Mouse (Mus musculus) erythroblast, embryonic 14.5 days (primary cell): Measurements from ENCODE around the gene P2ry6. TPM values are rescaled to one million over a fixed set of nuclear protein-coding genes. Genes with fewer than 3 reads are reported as not detected.

Experiments used
- H3K27me3 ChIP-seq: 2 replicates; pipeline ENCODE4 v1.6.1; 2012; ENCODE audit warnings: inconsistent platforms; ENCODE audit not compliant: control insufficient read depth
- H3K36me3 ChIP-seq: 2 replicates; pipeline ENCODE4 v1.6.1; 2012; ENCODE audit warnings: mild to moderate bottlenecking, inconsistent platforms; ENCODE audit not compliant: control insufficient read depth
- H3K4me1 ChIP-seq: 2 replicates; pipeline ENCODE4 v1.6.1; 2012; ENCODE audit warnings: inconsistent platforms; ENCODE audit not compliant: control insufficient read depth
- H3K4me3 ChIP-seq: replicated peaks from 2 replicates; pipeline ENCODE3; 2012; ENCODE audit warnings: moderate library complexity, mild to moderate bottlenecking, inconsistent platforms
- H3K9me3 ChIP-seq: 2 replicates; pipeline ENCODE4 v1.6.1; 2012; ENCODE audit warnings: low read length, inconsistent platforms, mixed read lengths; ENCODE audit not compliant: control insufficient read depth
- GATA1 ChIP-seq: IDR thresholded peaks from 2 replicates; pipeline ENCODE4 v1.6.1; 2012; ENCODE audit warnings: low read length, inconsistent platforms, mixed read lengths
- TAL1 ChIP-seq: IDR thresholded peaks from 3 replicates; pipeline ENCODE4 v1.6.1; 2012; ENCODE audit warnings: low read length, inconsistent platforms, mixed read lengths
- polyA plus RNA-seq: library from polyadenylated mRNA; stranded (reverse); fragments of >175 nt; gene quantifications from 2 replicates; pipeline ENCODE4 v1.2.3, GENCODE M21; 2012

The P2ry6 gene
- polyA plus RNA-seq, 1 experiment = 0.09 TPM

DNA sequence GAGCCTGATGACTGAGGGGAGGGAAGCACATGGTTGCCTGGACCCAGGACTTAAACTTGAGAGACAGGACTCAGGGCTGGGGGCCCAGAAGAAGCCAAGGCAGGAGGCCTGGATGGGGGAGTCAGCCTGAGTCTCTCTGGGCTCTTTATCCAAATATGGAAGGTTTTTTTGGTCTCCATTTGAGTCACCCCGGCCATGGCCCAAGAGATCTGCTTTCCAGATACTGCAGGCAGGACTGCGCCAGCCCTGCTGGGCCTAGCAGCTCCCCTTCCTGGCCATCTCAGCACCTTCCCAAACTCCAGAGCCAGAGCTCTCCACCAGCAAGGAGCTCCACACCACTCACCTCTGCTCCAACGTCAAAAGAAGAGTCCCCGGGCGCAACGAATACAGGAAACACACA, 57.9 kb downstream of the P2ry6 start:
- H3K9me3 ChIP-seq = no peaks in the 10 kb centered on the region
- TF ChIP-seq GATA1 (no peak), TAL1 (no peak)
- no peaks in the 10 kb centered on the region for H3K27me3 ChIP-seq
- no peaks in the 10 kb centered on the region for H3K4me1 ChIP-seq
- no peak overlapping the region for H3K4me3 ChIP-seq
- H3K36me3 ChIP-seq = no peaks in the 10 kb centered on the region; the same call in 1 of the 2 replicates

DNA sequence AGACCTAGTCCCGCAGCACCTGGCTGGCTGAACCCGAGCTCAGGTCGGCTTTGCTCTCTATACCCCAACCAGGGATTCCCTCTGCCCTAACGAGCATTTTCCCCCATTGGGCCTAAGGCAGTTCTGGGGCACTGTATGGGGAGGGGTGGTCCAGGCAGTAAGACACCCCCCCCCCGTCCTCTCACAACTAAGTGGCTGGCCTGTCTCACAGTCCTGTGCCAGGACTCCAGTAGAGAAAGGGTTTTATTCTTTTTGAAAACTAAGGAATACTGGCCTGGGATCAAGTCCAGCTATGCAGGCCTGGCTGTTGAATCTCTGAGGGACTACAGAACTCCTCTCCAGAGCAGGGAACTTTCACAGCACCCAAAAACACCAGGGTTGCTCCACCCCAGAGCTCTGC, 59.2 kb downstream of the P2ry6 start:
- no peaks in the 10 kb centered on the region for H3K27me3 ChIP-seq
- H3K4me1 ChIP-seq = no peaks in the 10 kb centered on the region
- H3K36me3 ChIP-seq = no peaks in the 10 kb centered on the region; the same call in 1 of the 2 replicates
- H3K9me3 ChIP-seq = no peaks in the 10 kb centered on the region
- TF ChIP-seq GATA1 = no peak
- TF ChIP-seq TAL1 = no peak
- H3K4me3 ChIP-seq = no peak overlapping the region

DNA sequence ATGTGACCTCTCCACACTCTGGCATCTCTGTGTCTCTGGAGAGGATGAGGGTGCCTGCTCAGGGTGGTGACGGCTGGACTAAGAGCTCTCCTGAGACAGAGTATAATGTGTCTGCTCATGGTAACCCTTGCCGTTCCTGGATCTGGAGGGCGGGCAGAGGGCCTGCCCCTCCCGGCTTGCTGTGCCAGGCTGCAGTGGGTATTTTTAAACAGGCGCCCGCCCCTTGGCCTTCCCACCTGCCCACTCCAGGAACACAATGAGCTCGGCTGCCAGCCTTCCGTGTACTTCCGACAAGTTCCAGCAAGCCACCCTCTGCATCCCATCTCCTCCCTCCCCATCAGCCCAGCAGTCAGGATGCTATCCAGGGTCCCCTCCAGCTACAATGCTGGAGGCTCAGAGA, 62.7 kb downstream of the P2ry6 start:
- Histone ChIP-seq H3K4me1 (no peaks in the 10 kb centered on the region), H3K36me3 (no peaks in the 10 kb centered on the region; the same call in 1 of the 2 replicates), H3K4me3 (no peak overlapping the region), H3K9me3 (no peaks in the 10 kb centered on the region), H3K27me3 (no peaks in the 10 kb centered on the region)
- TF ChIP-seq GATA1 (no peak), TAL1 (no peak)

DNA sequence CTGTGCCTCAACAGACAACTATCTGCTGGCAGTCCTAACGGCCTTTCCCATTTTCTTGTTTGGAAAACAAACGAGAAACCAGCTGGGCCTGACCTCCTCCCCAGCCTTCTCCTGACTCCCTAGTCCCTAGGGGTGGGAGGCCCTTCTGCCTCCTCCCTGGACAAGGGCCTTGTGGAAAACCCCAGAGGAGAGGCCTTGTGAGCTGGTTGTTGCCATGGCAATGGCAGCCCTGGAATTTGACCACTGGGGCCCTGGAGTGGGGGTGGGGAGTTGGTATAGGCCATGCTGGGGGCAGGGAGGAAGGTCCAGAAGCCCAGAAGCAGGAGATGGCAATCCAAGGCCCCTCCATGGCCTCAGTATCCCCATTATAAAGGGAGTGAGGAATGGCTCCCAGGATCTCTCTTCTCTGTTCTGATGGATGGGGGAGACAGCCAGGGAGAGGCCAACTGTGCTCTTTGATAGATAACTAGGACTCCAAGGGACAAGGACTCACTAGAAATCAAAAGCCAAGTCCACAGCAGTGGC, 63.1 kb downstream of the P2ry6 start:
- Histone ChIP-seq H3K36me3 (no peaks in the 10 kb centered on the region; the same call in 1 of the 2 replicates), H3K9me3 (no peaks in the 10 kb centered on the region), H3K27me3 (no peaks in the 10 kb centered on the region), H3K4me1 (no peaks in the 10 kb centered on the region), H3K4me3 (no peak overlapping the region)
- TF ChIP-seq GATA1 (no peak), TAL1 (no peak)

DNA sequence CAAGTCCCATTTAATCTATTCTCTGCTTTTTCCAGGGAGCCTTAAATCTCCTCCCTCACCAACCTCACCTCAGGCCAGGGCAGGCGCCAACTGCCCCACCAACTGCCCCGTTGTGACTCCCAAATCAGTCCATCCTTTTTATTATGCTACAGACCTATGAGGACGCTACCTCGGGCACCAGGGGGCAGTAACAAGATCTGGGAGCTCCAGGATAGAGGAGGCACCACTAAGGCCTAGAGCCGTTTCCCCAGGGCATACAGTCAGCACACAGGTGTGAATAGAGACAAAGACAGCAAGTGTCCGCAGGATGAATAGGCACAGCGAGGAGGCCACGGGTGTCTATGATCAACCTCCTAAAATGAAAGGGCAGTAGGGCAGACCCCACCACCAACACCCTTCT, 65.9 kb downstream of the P2ry6 start:
- H3K36me3 ChIP-seq = no peaks in the 10 kb centered on the region
- H3K9me3 ChIP-seq = no peaks in the 10 kb centered on the region
- no peaks in the 10 kb centered on the region for H3K27me3 ChIP-seq
- no peak overlapping the region for H3K4me3 ChIP-seq
- TF ChIP-seq GATA1 = no peak
- no peak for TF ChIP-seq TAL1
- H3K4me1 ChIP-seq = no peaks in the 10 kb centered on the region

DNA sequence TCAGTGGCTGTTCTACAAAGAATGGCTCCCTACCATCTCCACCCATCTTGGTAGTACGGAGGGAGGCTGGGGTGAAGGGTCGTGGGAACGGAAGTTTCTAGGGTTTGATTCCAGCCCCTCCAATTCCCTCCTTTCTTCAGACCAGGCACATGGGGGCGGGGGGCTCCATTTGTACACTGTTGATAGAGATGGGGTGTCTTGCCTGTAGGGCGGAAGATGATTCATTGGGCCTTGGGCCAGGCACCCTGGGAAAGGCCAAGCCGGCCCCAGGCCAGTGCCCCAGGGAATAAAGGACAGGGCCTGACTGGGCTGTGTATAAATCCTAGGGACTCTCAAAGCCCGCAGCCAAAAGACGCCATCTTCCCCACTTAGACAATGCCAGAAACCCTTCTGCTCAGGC, 66.4 kb downstream of the P2ry6 start:
- Histone ChIP-seq H3K9me3 (no peaks in the 10 kb centered on the region), H3K4me3 (no peak overlapping the region), H3K4me1 (no peaks in the 10 kb centered on the region), H3K27me3 (no peaks in the 10 kb centered on the region), H3K36me3 (no peaks in the 10 kb centered on the region)
- TF ChIP-seq TAL1 = no peak

DNA sequence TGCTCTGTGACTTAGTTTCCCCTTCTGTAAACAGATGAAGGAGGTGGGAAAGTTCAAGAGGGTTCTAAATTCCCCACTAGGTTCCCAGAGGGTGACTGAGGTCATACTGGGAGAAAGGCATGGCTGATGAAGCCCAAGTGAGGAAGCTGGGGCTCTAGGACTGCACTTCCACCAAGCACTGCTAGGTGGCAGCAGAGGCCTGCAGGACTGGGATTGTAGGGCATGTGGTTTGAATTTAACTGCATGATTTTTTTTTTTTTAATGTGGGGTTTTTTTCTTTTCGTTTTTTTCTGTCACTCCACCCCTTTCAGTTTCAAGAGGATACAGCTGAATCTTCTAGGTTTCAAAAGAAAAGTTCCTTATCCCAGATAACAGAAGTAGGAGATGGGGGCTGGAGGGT, 67.2 kb downstream of the P2ry6 start:
- Histone ChIP-seq H3K4me3 (no peak overlapping the region), H3K4me1 (no peaks in the 10 kb centered on the region), H3K27me3 (no peaks in the 10 kb centered on the region), H3K36me3 (no peaks in the 10 kb centered on the region), H3K9me3 (no peaks in the 10 kb centered on the region)
- no peak for TF ChIP-seq TAL1
- TF ChIP-seq GATA1 = no peak

DNA sequence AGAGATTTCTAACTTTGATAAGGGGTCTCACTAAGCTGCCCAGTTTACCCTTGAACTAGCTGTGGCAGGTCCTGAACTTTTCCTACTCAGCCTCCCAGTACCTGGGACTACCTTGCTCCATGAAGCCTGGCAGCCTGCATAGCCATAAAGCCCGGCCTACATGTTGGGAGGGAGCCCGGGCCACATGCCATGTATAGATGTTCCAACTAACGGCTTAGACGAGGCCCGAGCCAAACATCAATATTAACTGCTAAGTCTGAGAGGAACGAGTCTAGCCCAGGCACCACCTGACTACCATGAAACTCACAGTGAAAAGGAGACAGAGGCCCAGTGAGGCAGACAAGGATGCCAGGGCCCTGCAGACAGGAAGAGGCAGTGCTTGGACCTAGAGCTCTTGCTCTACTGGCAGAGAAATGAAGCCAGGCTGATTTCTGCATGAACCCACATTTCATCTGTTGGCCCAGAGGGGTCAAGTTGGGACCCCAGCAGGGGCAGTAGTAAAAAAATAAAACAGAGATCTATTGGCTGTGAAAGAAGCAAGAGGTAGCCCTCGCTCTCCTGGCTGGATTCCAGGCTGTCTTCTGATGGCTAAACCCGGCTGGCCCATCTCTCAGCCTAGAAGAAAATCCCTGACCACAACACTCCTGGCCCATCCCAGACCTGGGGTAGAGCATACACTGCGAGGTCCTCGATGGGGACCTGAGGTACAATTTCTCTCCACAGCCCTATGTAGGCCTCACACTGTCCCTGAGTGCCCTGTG, 68.2 kb downstream of the P2ry6 start:
- Histone ChIP-seq H3K27me3 (no peaks in the 10 kb centered on the region), H3K4me3 (no peak overlapping the region), H3K4me1 (no peaks in the 10 kb centered on the region), H3K36me3 (no peaks in the 10 kb centered on the region), H3K9me3 (no peaks in the 10 kb centered on the region)
- TF ChIP-seq GATA1 = no peak

DNA sequence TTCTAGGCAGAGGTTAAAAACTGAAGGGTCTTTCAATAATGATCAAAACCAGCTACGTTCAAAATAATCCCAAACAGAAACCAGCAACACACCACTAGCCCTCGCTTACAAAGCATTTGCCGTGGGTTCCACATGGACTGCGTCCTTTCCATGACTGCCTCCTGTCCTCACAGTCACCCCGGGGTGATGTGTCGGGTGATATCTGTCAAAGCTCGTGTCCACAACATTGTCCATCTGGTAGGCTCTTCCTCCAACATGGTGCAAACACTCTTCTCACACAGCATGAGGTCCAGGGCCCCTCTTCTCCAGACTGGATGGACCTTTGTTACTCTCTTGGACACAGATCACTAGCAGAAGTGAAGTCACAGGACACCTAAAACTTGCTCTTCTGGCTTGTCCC, 69.4 kb downstream of the P2ry6 start:
- TF ChIP-seq GATA1 = no peak
- TF ChIP-seq TAL1 = no peak
- Histone ChIP-seq H3K4me1 (no peaks in the 10 kb centered on the region), H3K4me3 (no peak overlapping the region), H3K9me3 (no peaks in the 10 kb centered on the region), H3K27me3 (no peaks in the 10 kb centered on the region), H3K36me3 (no peaks in the 10 kb centered on the region)

DNA sequence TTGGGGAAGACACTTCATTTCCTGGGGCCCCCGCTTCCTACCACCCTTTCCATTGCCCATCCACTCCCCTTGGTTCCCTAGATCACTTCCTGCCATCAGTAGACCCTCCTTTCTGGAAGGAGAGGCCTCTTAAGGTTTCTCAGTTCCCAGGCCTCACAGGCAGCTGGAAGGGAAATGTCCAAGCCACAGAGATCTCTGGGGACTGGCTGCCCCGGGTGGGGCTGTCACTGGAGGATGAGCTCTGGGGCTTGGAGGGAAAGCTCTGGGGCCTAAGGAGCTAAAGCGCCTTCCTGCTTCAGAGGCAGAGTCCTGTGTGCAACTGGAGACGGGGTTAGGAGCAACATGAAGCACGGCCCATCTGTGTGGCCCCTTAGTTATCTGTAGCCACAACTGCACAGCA, 69.8 kb downstream of the P2ry6 start:
- Histone ChIP-seq H3K9me3 (no peaks in the 10 kb centered on the region), H3K36me3 (no peaks in the 10 kb centered on the region), H3K27me3 (no peaks in the 10 kb centered on the region), H3K4me3 (no peak overlapping the region), H3K4me1 (no peaks in the 10 kb centered on the region)
- TF ChIP-seq TAL1 (no peak), GATA1 (no peak)
